Mouse (Mus musculus) ES-E14 (cell line): Measurements from ENCODE around the gene Slc9a9. TPM values are rescaled to one million over a fixed set of nuclear protein-coding genes. Genes with fewer than 3 reads are reported as not detected.

Experiments used
- DNase-seq: peaks from one replicate; pipeline ENCODE4 v3.0.0-alpha.2; 2013; ENCODE audit warnings: low read depth, low spot score
- H3K27ac ChIP-seq: 2 replicates; pipeline ENCODE4 v1.5.1; 2012; ENCODE audit warnings: low read depth, mild to moderate bottlenecking, low read length, moderate library complexity, mixed read lengths; ENCODE audit not compliant: poor library complexity, insufficient read depth, severe bottlenecking
- H3K36me3 ChIP-seq: 2 replicates; pipeline ENCODE4 v1.6.1; 2012; ENCODE audit warnings: mild to moderate bottlenecking, low read length, moderate library complexity, mixed read lengths; ENCODE audit not compliant: control insufficient read depth, poor library complexity, insufficient read depth, severe bottlenecking
- H3K4me1 ChIP-seq, 2 experiments: fragments of 150-350 bp in 1 of 2; sonication (generic) in 1 of 2; 2 replicates each; pipeline ENCODE4 v1.6.1; 2012; ENCODE audit warnings: low read length in 2 of 2, mild to moderate bottlenecking in 1 of 2, mixed read lengths in 1 of 2; ENCODE audit not compliant: control insufficient read depth in 2 of 2, insufficient read depth in 2 of 2, poor library complexity in 1 of 2
- H3K4me3 ChIP-seq, 2 experiments: fragments of 150-350 bp in 1 of 2; sonication (generic) in 1 of 2; 2 replicates each; pipeline ENCODE4 v1.5.1; 2012; ENCODE audit warnings: low read length in 2 of 2, low read depth in 1 of 2, mild to moderate bottlenecking in 1 of 2, mixed read lengths in 1 of 2; ENCODE audit not compliant: insufficient read depth in 1 of 2, poor library complexity in 1 of 2, severe bottlenecking in 1 of 2
- H3K9ac ChIP-seq: 2 replicates; pipeline ENCODE4 v1.6.1; 2012; ENCODE audit warnings: low read depth, mild to moderate bottlenecking, low read length, mixed read lengths; ENCODE audit not compliant: poor library complexity, insufficient read depth, severe bottlenecking
- H3K9me3 ChIP-seq: fragments of 150-350 bp; sonication (generic); 2 replicates; pipeline ENCODE4 v1.6.1; 2012; ENCODE audit warnings: low read depth, mild to moderate bottlenecking, low read length; ENCODE audit not compliant: control insufficient read depth, insufficient read depth
- CHD2 ChIP-seq: IDR thresholded peaks from 2 replicates; pipeline ENCODE4 v1.6.1; 2014; ENCODE audit warnings: mild to moderate bottlenecking, low read depth, low read length, inconsistent platforms
- HCFC1 ChIP-seq: IDR thresholded peaks from 2 replicates; pipeline ENCODE4 v1.6.1; 2012; ENCODE audit warnings: low read length, inconsistent platforms, borderline replicate concordance; ENCODE audit not compliant: insufficient read depth
- MAFK ChIP-seq: IDR thresholded peaks from 2 replicates; pipeline ENCODE4 v1.6.1; 2014; ENCODE audit warnings: mild to moderate bottlenecking, low read depth, low read length, inconsistent platforms; ENCODE audit not compliant: insufficient read depth
- ZC3H11A ChIP-seq: IDR thresholded peaks from 2 replicates; pipeline ENCODE4 v1.6.1; 2012; ENCODE audit warnings: low read depth, mild to moderate bottlenecking, inconsistent platforms, low read length, borderline replicate concordance
- ZNF384 ChIP-seq: IDR thresholded peaks from 2 replicates; pipeline ENCODE4 v1.6.1; 2012; ENCODE audit warnings: low read depth, low read length, inconsistent platforms
- in situ Hi-C, 2 experiments: fragments of 600-800 bp; cut with MboI; formaldehyde crosslinking; loops; one replicate each; pipeline ENCODE4 v1.15.1; 2025; ENCODE audit warnings: low sequenced_read_pairs in 2 of 2, inconsistent platforms in 1 of 2; ENCODE audit not compliant: unreplicated experiment in 2 of 2
- total RNA-seq: library from RNA; depleted of rRNA; stranded (reverse); fragments of 300-350 nt; gene quantifications from 2 replicates; pipeline ENCODE4 v1.2.3, GENCODE M21; 2012

Gene Slc9a9
- total RNA-seq, 1 experiment = 0.13 TPM

GRCm38 (mm10) chr9:94748503-94748902 lies 78.8 kb downstream of the Slc9a9 start:
- H3K27ac ChIP-seq = no peak overlapping the region
- no peak overlapping the region for H3K9ac ChIP-seq
- no peak for DNase-seq
- no peaks in the 10 kb centered on the region for H3K4me1 ChIP-seq
- no peaks in the 10 kb centered on the region for H3K9me3 ChIP-seq
- no peak for TF ChIP-seq MAFK
- no peak for TF ChIP-seq ZC3H11A
- TF ChIP-seq HCFC1 = no peak
- no peak for TF ChIP-seq ZNF384
- TF ChIP-seq CHD2 = no peak
- no peak overlapping the region for H3K4me3 ChIP-seq
- H3K36me3 ChIP-seq = no peaks in the 10 kb centered on the region
- in situ Hi-C loops = loop anchor here in 1 of 2 experiments (25.0 kb wide), 1 partner anchor 664 kb away; the partner anchor contains the start of gene Chst2

GRCm38 (mm10) chr9:94750187-94750586 lies 80.5 kb downstream of the Slc9a9 start:
- in situ Hi-C loops = no loop called here

GRCm38 (mm10) chr9:94750935-94751637 lies 81.4 kb downstream of the Slc9a9 start:
- Histone ChIP-seq H3K9ac (no peak overlapping the region), H3K4me1 (no peaks in the 10 kb centered on the region), H3K4me3 (no peak overlapping the region), H3K27ac (no peak overlapping the region), H3K9me3 (no peaks in the 10 kb centered on the region), H3K36me3 (no peaks in the 10 kb centered on the region)
- in situ Hi-C loops = no loop called here
- DNase-seq = no peak
- TF ChIP-seq ZNF384 (no peak), ZC3H11A (no peak), HCFC1 (no peak), CHD2 (no peak), MAFK (no peak)

More at GRCm38 (mm10) chr9:94750187-94750586, 80.5 kb downstream of the Slc9a9 start:
- H3K4me3 ChIP-seq = no peak overlapping the region
- DNase-seq = no peak
- H3K4me1 ChIP-seq = no peaks in the 10 kb centered on the region
- H3K9me3 ChIP-seq = no peaks in the 10 kb centered on the region
- H3K36me3 ChIP-seq = no peaks in the 10 kb centered on the region
- TF ChIP-seq CHD2 = no peak
- no peak for TF ChIP-seq ZNF384
- TF ChIP-seq HCFC1 = no peak
- no peak for TF ChIP-seq MAFK
- TF ChIP-seq ZC3H11A = no peak
- no peak overlapping the region for H3K9ac ChIP-seq
- no peak overlapping the region for H3K27ac ChIP-seq

- no peak overlapping the region for H3K9ac ChIP-seq
- in situ Hi-C loops = no loop called here
- no peaks in the 10 kb centered on the region for H3K9me3 ChIP-seq
- no peaks in the 10 kb centered on the region for H3K4me1 ChIP-seq
- no peak overlapping the region for H3K4me3 ChIP-seq
- no peak overlapping the region for H3K27ac ChIP-seq
- H3K36me3 ChIP-seq = no peaks in the 10 kb centered on the region
- no peak for TF ChIP-seq ZNF384
- TF ChIP-seq ZC3H11A = no peak
- TF ChIP-seq CHD2 = no peak
- no peak for TF ChIP-seq HCFC1
- TF ChIP-seq MAFK = no peak
- no peak for DNase-seq
These were observed 81.9 kb downstream of the Slc9a9 start for GRCm38 (mm10) chr9:94751638-94752021.

GRCm38 (mm10) chr9:94752121-94752520 lies 82.4 kb downstream of the Slc9a9 start:
- Histone ChIP-seq H3K4me1 (no peaks in the 10 kb centered on the region), H3K36me3 (no peaks in the 10 kb centered on the region), H3K9me3 (no peaks in the 10 kb centered on the region), H3K4me3 (no peak overlapping the region), H3K27ac (no peak overlapping the region), H3K9ac (no peak overlapping the region)
- TF ChIP-seq MAFK (no peak), CHD2 (no peak), HCFC1 (no peak), ZC3H11A (no peak), ZNF384 (no peak)
- in situ Hi-C loops = no loop called here
- DNase-seq = no peak
